Mouse (Mus musculus): Measurements from ENCODE around the gene Cdh20. TPM values are rescaled to one million over a fixed set of nuclear protein-coding genes. Genes with fewer than 3 reads are reported as not detected.

The Cdh20 gene
- total and polyA plus RNA-seq, 2 experiments = not detected

DNA sequence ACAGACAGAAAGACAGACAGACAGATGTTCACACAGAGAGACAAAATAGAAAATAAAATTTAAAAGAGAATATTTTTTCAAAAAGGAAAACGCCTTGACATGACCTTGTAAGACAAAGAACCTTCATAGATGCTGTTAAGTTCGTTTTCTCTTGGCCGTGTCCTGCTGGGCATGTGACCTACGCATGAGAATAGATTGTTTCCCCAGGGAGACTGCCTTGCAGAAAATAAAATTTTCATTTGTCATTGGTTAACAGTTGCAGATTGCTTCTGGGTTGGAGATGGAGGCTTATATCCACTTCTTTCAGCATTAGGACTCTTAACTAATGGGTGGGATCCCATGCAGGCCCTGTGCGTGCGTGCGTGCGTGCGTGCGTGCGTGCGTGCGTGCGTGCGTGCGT lies 219.2 kb downstream of the Cdh20 start:
- Histone ChIP-seq H3K9ac (ENCODE audit: low read depth, low read length) (no peak overlapping the region), H3K27me3 (ENCODE audit: control insufficient read depth, insufficient read depth, low read length) (no peaks in the 10 kb centered on the region), H3K27ac (replicated peaks; ENCODE audit: insufficient read depth, low read depth, low read length) (no peak overlapping the region), H3K79me2 (ENCODE audit: control insufficient read depth, insufficient read depth, low read length) (no peaks in the 10 kb centered on the region), H3K36me3 (ENCODE audit: control insufficient read depth, insufficient read depth, low read length) (no peaks in the 10 kb centered on the region), H3K4me1 (ENCODE audit: control insufficient read depth, insufficient read depth, low read length) (no peaks in the 10 kb centered on the region), H3K4me3 (ENCODE audit: insufficient read depth, low read depth, low read length) (no peak overlapping the region)
- 92% methylated on average over 16 of the region's 16 CpGs for WGBS
- TF ChIP-seq POLR2A (IDR thresholded peaks at IDR 0.05; ENCODE audit: extremely low read depth, insufficient read depth, low read length) (no peak), CTCF (IDR thresholded peaks at IDR 0.05; ENCODE audit: low read depth, low read length) (no peak)
- no peak for DNase-seq (ENCODE audit: extremely low read depth, low read depth, low spot score)

DNA sequence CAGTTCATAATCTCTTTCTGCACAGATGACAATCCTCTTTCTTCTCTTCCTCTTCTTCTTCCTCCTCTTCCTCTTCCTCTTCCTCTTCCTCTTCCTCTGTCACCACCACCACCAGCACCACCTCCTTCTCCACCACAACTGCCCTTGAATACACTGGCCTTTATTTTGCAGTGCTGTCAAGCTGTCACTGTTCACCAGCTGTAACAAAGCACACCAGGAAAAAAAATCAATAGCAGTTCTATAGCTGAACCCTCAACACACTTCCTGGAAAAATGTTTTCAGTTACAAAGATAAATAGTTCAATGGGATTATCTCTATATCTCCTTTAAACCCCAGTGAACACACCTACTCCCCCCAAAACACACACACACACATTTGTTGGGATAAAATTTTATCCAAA lies 224.1 kb downstream of the Cdh20 start:
- no peak overlapping the region for H3K9ac ChIP-seq (ENCODE audit: low read depth, low read length)
- peaks cover 3% of the 10 kb centered on the region for H3K4me1 ChIP-seq (ENCODE audit: control insufficient read depth, insufficient read depth, low read length)
- no peaks in the 10 kb centered on the region for H3K36me3 ChIP-seq (ENCODE audit: control insufficient read depth, insufficient read depth, low read length)
- no peaks in the 10 kb centered on the region for H3K27me3 ChIP-seq (ENCODE audit: control insufficient read depth, insufficient read depth, low read length)
- H3K79me2 ChIP-seq (ENCODE audit: control insufficient read depth, insufficient read depth, low read length) = no peaks in the 10 kb centered on the region
- no peak overlapping the region for H3K27ac ChIP-seq (replicated peaks; ENCODE audit: insufficient read depth, low read depth, low read length)
- no peak for DNase-seq (ENCODE audit: extremely low read depth, low read depth, low spot score)
- no peak overlapping the region for H3K4me3 ChIP-seq (ENCODE audit: insufficient read depth, low read depth, low read length)
- TF ChIP-seq CTCF (IDR thresholded peaks at IDR 0.05; ENCODE audit: low read depth, low read length) = no peak
- TF ChIP-seq POLR2A (IDR thresholded peaks at IDR 0.05; ENCODE audit: extremely low read depth, insufficient read depth, low read length) = no peak

- H3K79me2 ChIP-seq (ENCODE audit: control insufficient read depth, insufficient read depth, low read length) = no peaks in the 10 kb centered on the region
- H3K27me3 ChIP-seq (ENCODE audit: control insufficient read depth, insufficient read depth, low read length) = no peaks in the 10 kb centered on the region
- H3K27ac ChIP-seq (replicated peaks; ENCODE audit: insufficient read depth, low read depth, low read length) = no peak overlapping the region
- H3K4me3 ChIP-seq (ENCODE audit: insufficient read depth, low read depth, low read length) = peak overlapping the region; percentile 12; the same call in 1 of the 2 replicates
- H3K9ac ChIP-seq (ENCODE audit: low read depth, low read length) = no peak overlapping the region
- no peaks in the 10 kb centered on the region for H3K36me3 ChIP-seq (ENCODE audit: control insufficient read depth, insufficient read depth, low read length)
- H3K4me1 ChIP-seq (ENCODE audit: control insufficient read depth, insufficient read depth, low read length) = peaks cover 3% of the 10 kb centered on the region
- DNase-seq (ENCODE audit: extremely low read depth, low read depth, low spot score) = peak; percentile 13
- WGBS = 8% methylated on average over 51 of the region's 51 CpGs
- TF ChIP-seq CTCF (IDR thresholded peaks at IDR 0.05; ENCODE audit: low read depth, low read length) = no peak
- no peak for TF ChIP-seq POLR2A (IDR thresholded peaks at IDR 0.05; ENCODE audit: extremely low read depth, insufficient read depth, low read length)
Measured at GRCm38 (mm10) chr1:104993905-104994611, 225.7 kb downstream of the Cdh20 start.

GRCm38 (mm10) chr1:104994612-104994986 lies 226.3 kb downstream of the Cdh20 start:
- Histone ChIP-seq H3K9ac (ENCODE audit: low read depth, low read length) (no peak overlapping the region), H3K27ac (replicated peaks; ENCODE audit: insufficient read depth, low read depth, low read length) (no peak overlapping the region), H3K36me3 (ENCODE audit: control insufficient read depth, insufficient read depth, low read length) (no peaks in the 10 kb centered on the region), H3K4me3 (ENCODE audit: insufficient read depth, low read depth, low read length) (no peak overlapping the region), H3K79me2 (ENCODE audit: control insufficient read depth, insufficient read depth, low read length) (no peaks in the 10 kb centered on the region), H3K27me3 (ENCODE audit: control insufficient read depth, insufficient read depth, low read length) (no peaks in the 10 kb centered on the region), H3K4me1 (ENCODE audit: control insufficient read depth, insufficient read depth, low read length) (peaks cover 3% of the 10 kb centered on the region)
- DNase-seq (ENCODE audit: extremely low read depth, low read depth, low spot score) = no peak
- TF ChIP-seq CTCF (IDR thresholded peaks at IDR 0.05; ENCODE audit: low read depth, low read length) = no peak
- TF ChIP-seq POLR2A (IDR thresholded peaks at IDR 0.05; ENCODE audit: extremely low read depth, insufficient read depth, low read length) = no peak
- 84% methylated on average over 3 of the region's 3 CpGs for WGBS

DNA sequence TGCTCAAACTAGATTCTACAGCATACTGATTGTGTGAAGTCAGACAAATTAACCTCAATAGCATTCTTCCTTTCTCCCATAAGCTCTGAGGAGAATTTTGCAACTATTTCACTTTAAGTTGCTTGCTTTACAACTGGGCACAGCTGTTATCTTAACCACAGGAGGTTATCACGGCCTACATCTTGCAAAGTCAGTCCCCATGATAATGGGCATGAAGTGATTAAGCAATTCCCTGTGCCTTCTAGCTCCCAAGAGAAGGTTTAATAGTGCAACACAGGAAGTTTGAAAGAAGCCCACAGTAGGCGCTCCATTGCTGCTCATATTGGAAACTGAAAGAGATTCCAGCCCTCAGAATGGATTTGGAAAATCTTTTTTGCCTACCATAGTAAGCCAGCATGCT lies 229.5 kb downstream of the Cdh20 start:
- no peaks in the 10 kb centered on the region for H3K79me2 ChIP-seq (ENCODE audit: control insufficient read depth, insufficient read depth, low read length)
- H3K4me1 ChIP-seq (ENCODE audit: control insufficient read depth, insufficient read depth, low read length) = peaks cover 3% of the 10 kb centered on the region
- H3K9ac ChIP-seq (ENCODE audit: low read depth, low read length) = no peak overlapping the region
- TF ChIP-seq CTCF (IDR thresholded peaks at IDR 0.05; ENCODE audit: low read depth, low read length) (no peak), POLR2A (IDR thresholded peaks at IDR 0.05; ENCODE audit: extremely low read depth, insufficient read depth, low read length) (no peak)
- H3K27ac ChIP-seq (replicated peaks; ENCODE audit: insufficient read depth, low read depth, low read length) = no peak overlapping the region
- no peak overlapping the region for H3K4me3 ChIP-seq (ENCODE audit: insufficient read depth, low read depth, low read length)
- DNase-seq (ENCODE audit: extremely low read depth, low read depth, low spot score) = no peak
- no peaks in the 10 kb centered on the region for H3K36me3 ChIP-seq (ENCODE audit: control insufficient read depth, insufficient read depth, low read length)
- no peaks in the 10 kb centered on the region for H3K27me3 ChIP-seq (ENCODE audit: control insufficient read depth, insufficient read depth, low read length)
- WGBS = 77% methylated on average over 2 of the region's 2 CpGs

DNA sequence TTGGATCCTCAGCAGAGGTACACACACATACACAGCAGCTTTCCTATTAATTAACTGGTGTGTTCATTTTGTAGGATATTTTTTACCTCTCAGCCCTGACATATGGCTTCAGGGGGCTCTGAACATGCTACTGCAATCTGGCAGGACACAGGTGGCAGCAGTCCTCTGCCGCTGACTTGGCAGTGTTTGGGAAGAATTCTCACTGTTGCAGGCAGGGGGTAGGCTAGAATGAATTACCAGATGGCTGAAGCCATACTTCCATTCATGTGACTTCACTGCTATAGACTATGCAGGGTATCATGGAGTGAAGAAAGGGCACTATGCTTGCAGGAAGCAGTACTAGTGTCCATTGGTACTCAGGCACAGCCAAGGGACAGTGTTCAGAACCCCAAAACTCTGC lies 233.8 kb downstream of the Cdh20 start:
- H3K9ac ChIP-seq (ENCODE audit: low read depth, low read length) = no peak overlapping the region
- H3K79me2 ChIP-seq (ENCODE audit: control insufficient read depth, insufficient read depth, low read length) = no peaks in the 10 kb centered on the region
- H3K27me3 ChIP-seq (ENCODE audit: control insufficient read depth, insufficient read depth, low read length) = no peaks in the 10 kb centered on the region
- no peak overlapping the region for H3K4me3 ChIP-seq (ENCODE audit: insufficient read depth, low read depth, low read length)
- no peaks in the 10 kb centered on the region for H3K4me1 ChIP-seq (ENCODE audit: control insufficient read depth, insufficient read depth, low read length)
- no peaks in the 10 kb centered on the region for H3K36me3 ChIP-seq (ENCODE audit: control insufficient read depth, insufficient read depth, low read length)
- WGBS = 89% methylated on average over 1 of the region's 1 CpGs
- DNase-seq (ENCODE audit: extremely low read depth, low read depth, low spot score) = no peak
- no peak for TF ChIP-seq CTCF (IDR thresholded peaks at IDR 0.05; ENCODE audit: low read depth, low read length)
- TF ChIP-seq POLR2A (IDR thresholded peaks at IDR 0.05; ENCODE audit: extremely low read depth, insufficient read depth, low read length) = no peak
- H3K27ac ChIP-seq (replicated peaks; ENCODE audit: insufficient read depth, low read depth, low read length) = no peak overlapping the region
